Mouse (Mus musculus) splenic B cell, adult 2 months (primary cell): ENCODE measurements around the gene Dpysl5.

Experiments
- DNase-seq: peaks from one replicate; pipeline ENCODE4 v3.0.0-alpha.2; 2011; ENCODE audit warnings: low read depth, low spot score
- H3K27me3 ChIP-seq: 2 replicates; pipeline ENCODE4 v1.6.1; 2012; ENCODE audit warnings: mild to moderate bottlenecking, low read length, moderate library complexity, mixed read lengths; ENCODE audit not compliant: control insufficient read depth, poor library complexity, insufficient read depth, severe bottlenecking
- H3K36me3 ChIP-seq: 2 replicates; pipeline ENCODE4 v1.6.1; 2012; ENCODE audit warnings: mild to moderate bottlenecking, low read length, moderate library complexity, mixed read lengths; ENCODE audit not compliant: control insufficient read depth, poor library complexity, insufficient read depth, severe bottlenecking

Dpysl5 gene

DNA sequence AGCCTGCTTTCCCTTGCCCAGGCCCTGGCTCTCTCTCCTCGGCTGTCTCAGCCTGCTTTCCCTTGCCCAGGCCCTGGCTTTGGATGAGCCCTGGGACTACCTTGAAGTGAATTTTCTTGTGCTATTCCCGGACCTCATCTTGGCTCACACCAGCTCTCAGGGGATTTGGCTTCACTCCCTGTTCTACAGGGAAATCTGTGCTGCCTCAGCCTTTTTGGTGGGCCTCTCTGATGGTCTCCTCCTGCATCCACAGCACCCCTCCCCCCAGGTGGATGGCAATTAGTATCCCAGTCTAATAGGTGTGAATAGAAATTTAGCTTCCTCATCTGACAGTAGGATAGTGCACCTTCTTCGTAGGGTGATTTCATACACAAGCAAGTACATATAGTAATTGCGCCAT lies 56.7 kb downstream of the Dpysl5 start:
- H3K27me3 ChIP-seq, result no peaks in the 10 kb centered on the region
- H3K36me3 ChIP-seq, result no peaks in the 10 kb centered on the region
- no peak for DNase-seq

DNA sequence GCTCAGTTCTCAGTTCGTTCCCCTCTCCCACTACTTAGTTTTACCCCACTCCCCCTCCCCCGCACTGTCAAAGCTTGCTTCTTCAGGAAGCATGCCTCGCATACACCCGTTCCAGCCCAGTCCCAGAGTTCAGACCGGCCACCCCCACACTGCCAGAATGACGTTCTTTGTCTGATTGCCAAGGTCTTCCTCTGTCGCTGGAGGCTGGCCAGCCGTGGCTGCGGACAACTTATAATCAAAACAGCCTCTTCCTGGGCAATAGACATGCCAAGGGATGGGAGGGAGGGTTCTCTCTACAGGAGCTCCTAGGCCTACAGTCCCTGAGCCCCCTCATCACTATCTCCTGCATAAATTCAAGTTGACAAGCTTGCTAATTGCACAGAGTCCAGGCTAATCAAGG lies 57.2 kb downstream of the Dpysl5 start:
- Histone ChIP-seq H3K36me3 (no peaks in the 10 kb centered on the region), H3K27me3 (no peaks in the 10 kb centered on the region)
- DNase-seq, result no peak

GRCm38 (mm10) chr5:30769075-30769474 lies 57.7 kb downstream of the Dpysl5 start:
- DNase-seq, result no peak
- Histone ChIP-seq H3K27me3 (no peaks in the 10 kb centered on the region), H3K36me3 (no peaks in the 10 kb centered on the region)

DNA sequence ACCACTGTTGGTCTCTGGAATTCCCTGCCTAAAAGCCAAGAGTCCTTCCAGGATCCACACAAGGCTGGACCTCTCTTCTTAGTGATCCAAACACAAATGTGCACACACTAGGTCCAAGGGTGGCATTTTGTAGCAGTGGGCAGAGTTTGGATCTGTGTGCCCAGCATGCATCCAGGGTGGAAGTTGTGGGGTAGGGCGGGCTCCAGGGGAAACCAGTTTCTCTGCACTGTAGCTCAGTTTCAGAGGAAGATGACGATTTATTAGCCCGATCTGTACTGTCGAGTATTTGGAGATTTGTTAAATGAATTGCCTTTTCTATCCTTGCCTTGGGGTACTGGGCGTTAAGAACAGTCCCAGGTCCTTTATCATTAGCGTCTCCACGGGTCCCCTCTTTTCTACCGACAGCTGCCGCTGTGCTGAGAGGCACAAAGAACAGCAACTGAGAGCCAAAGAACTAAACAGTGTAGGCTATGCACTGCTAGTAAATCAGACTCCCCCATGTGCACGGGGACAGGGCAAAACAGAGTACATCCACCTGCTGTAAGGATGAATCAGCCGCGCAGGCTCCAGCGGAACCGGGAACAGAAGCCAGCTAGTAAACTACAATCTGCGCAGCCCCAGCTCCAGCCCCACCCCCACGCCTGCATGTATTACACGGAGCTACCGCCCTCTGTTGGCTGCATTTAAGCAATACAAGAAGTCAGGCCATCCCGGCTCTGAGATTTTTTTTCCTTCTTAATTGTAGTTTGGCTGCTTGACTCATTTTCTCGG lies 63.4 kb downstream of the Dpysl5 start:
- no peaks in the 10 kb centered on the region for H3K36me3 ChIP-seq
- peak; percentile 80 for DNase-seq
- no peaks in the 10 kb centered on the region for H3K27me3 ChIP-seq

DNA sequence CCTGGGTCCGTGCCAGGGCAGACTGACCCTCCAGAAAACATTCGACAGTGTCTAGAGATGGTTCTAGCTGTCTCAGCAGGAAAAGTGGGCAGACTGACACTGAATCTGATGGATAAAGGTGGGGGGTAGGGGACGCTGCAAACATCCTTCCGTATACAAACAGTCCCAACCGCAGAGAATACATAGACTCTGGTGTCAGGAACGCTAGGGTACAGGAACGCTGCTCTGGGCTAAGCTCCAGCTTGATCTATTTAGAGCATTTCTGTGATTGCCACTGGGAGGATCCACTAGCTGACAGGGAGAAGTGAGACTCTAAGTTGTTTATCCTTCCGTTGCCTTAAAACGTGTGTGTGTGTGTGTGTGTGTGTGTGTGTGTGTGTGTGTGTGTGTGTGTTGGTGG lies 69.3 kb downstream of the Dpysl5 start:
- Histone ChIP-seq H3K27me3 (no peaks in the 10 kb centered on the region), H3K36me3 (no peaks in the 10 kb centered on the region)
- DNase-seq, result no peak

GRCm38 (mm10) chr5:30781147-30781546 lies 69.8 kb downstream of the Dpysl5 start:
- Histone ChIP-seq H3K27me3 (no peaks in the 10 kb centered on the region), H3K36me3 (no peaks in the 10 kb centered on the region)

GRCm38 (mm10) chr5:30787381-30787780 lies 76.0 kb downstream of the Dpysl5 start:
- Histone ChIP-seq H3K27me3 (0 out of 2 replicates have a peak, but pooled peaks cover 1% of the 10 kb centered on the region), H3K36me3 (no peaks in the 10 kb centered on the region)
- DNase-seq, result no peak

More at GRCm38 (mm10) chr5:30781147-30781546, 69.8 kb downstream of the Dpysl5 start:
- DNase-seq, result no peak

GRCm38 (mm10) chr5:30790047-30790446 lies 78.7 kb downstream of the Dpysl5 start:
- 0 out of 2 replicates have a peak, but pooled peaks cover 1% of the 10 kb centered on the region for H3K27me3 ChIP-seq
- DNase-seq, result no peak
- H3K36me3 ChIP-seq, result no peaks in the 10 kb centered on the region

DNA sequence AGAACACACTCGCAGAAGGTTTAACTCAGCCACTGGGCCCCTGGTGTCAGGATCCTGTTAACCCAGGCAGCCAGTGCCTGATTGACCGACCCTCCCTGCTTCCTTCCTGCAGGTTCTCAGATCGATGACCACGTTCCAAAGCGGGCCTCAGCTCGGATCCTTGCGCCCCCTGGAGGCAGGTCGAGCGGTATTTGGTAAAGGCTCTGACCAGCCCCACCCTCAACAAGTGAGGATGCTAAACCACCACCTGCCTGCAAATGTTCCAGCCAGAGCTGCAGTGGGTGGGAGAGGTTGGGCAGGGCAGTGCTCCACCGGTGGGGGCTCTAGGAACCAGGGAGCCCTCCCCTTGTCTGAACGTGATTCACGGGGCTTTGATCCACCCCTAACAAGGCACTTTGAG lies 84.8 kb downstream of the Dpysl5 start:
- peak; percentile 73 for DNase-seq
- no peaks in the 10 kb centered on the region for H3K36me3 ChIP-seq
- H3K27me3 ChIP-seq, result 0 out of 2 replicates have a peak, but pooled peaks cover 1% of the 10 kb centered on the region

- H3K36me3 ChIP-seq, result no peaks in the 10 kb centered on the region
- no peak for DNase-seq
- no peaks in the 10 kb centered on the region for H3K27me3 ChIP-seq
Observed at GRCm38 (mm10) chr5:30797482-30797881, 86.1 kb downstream of the Dpysl5 start.

- DNase-seq, result no peak
- Histone ChIP-seq H3K27me3 (no peaks in the 10 kb centered on the region), H3K36me3 (no peaks in the 10 kb centered on the region)
Observed at GRCm38 (mm10) chr5:30797982-30798381, 86.6 kb downstream of the Dpysl5 start.

DNA sequence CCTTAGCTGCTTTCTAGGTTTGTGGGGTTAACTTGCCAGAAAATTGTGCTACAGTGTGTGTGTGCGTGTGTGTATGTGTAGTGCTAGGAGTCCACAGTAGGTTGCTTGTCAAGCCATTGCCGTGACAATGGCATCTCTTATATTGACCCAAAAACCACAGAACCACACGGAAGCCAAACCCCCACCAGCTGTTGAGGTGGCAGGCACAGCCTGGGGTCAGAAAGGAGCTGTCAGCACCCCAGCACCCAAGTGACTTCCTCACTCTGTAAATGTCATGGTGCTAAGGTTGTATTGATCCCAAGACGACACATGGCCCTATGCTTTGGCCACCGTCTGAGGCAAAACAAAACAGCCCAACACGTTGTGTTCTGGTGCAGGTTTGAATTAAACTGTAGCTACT lies 87.6 kb downstream of the Dpysl5 start:
- Histone ChIP-seq H3K27me3 (no peaks in the 10 kb centered on the region), H3K36me3 (no peaks in the 10 kb centered on the region)
- DNase-seq, result no peak

DNA sequence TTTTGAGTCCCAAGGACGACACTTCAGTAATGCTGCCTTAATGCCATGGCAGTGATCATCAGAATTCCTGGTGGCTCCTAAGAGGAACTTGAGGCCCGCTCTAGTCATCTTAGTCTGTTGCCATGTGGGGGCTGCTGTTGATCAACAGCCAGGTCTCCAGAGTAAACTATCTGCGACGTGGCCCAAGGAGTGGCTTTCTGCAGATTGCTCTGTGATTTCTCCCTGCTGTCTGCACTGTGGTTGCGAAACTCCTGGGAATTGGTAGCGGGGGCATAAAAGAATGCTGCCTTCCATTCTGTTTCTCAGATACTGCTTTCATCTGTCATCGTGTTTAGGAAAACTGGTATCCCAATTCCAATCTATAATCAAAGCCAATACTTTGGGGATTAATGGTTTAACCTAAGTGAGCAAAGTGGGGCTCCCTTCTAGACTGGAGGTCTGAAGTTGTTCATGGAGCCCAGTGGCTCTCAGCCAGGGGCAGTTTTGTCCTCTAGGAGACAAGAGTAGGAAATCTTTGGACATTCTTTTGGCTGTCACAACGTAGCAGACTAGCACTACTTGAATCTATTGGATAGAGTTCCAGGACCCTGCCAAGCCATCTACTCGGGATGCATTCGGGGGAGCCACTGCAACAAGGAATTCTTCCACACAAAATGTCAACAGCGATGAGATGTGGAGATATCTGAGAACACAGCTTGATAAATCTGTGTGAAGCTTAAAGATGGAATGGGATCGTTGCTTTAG lies 91.5 kb downstream of the Dpysl5 start:
- Histone ChIP-seq H3K27me3 (no peaks in the 10 kb centered on the region), H3K36me3 (no peaks in the 10 kb centered on the region)
- no peak for DNase-seq

DNA sequence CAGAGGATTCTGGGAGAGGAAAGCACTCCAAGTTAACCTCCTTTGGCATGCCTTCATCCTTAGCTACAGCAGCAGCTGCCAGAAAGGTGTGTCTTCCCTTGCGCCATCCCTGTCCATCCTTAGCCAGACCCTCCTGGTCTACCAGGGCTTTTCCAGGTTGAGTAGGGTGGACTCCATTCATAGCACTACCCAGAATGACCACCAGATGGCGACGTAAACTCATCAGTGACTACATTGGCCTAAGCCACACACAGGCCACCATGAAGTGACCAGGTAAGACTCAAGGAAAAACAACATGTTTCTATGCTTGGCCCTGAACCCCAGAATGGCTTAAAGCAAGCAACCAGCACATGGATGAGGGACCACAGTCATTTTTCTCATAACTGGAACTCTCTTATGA lies 94.7 kb downstream of the Dpysl5 start:
- H3K27me3 ChIP-seq, result no peaks in the 10 kb centered on the region
- H3K36me3 ChIP-seq, result no peaks in the 10 kb centered on the region
- peak; percentile 90 for DNase-seq

- DNase-seq, result peak; percentile 89
- Histone ChIP-seq H3K27me3 (no peaks in the 10 kb centered on the region), H3K36me3 (no peaks in the 10 kb centered on the region)
Observed at GRCm38 (mm10) chr5:30814424-30815119, 103.2 kb downstream of the Dpysl5 start, which contains the start of gene Mapre3. Mapre3 (plus strand) TSS chr5:30814641.
